Mouse (Mus musculus): ENCODE measurements around the gene Sytl3. TPM values are rescaled to one million over a fixed set of nuclear protein-coding genes. Genes with fewer than 3 reads are reported as not detected.

Gene Sytl3
- polyA plus RNA-seq, 1 experiment: 1.2 TPM

- TF ChIP-seq POLR2A (IDR thresholded peaks at IDR 0.05; ENCODE audit: control insufficient read depth, low read depth, low read length) (no peak), CTCF (IDR thresholded peaks at IDR 0.05; ENCODE audit: control insufficient read depth, insufficient read depth, insufficient replicate concordance, low read depth, low read length) (no peak)
- H3K4me3 ChIP-seq (ENCODE audit: control insufficient read depth, low read depth, low read length): no peak overlapping the region
- H3K36me3 ChIP-seq (ENCODE audit: control insufficient read depth, insufficient read depth, low read length): no peaks in the 10 kb centered on the region
- H3K4me1 ChIP-seq (ENCODE audit: control insufficient read depth, insufficient read depth, low read length): no peaks in the 10 kb centered on the region
- H3K27ac ChIP-seq (ENCODE audit: control insufficient read depth, insufficient read depth, low read depth, low read length): no peak overlapping the region
- H3K27me3 ChIP-seq (ENCODE audit: control insufficient read depth, insufficient read depth, low read length): no peaks in the 10 kb centered on the region
These were observed 69.2 kb downstream of the Sytl3 start for GRCm38 (mm10) chr17:6727996-6728610.

GRCm38 (mm10) chr17:6729244-6729742 lies 70.4 kb downstream of the Sytl3 start:
- no peak overlapping the region for H3K27ac ChIP-seq (ENCODE audit: control insufficient read depth, insufficient read depth, low read depth, low read length)
- H3K36me3 ChIP-seq (ENCODE audit: control insufficient read depth, insufficient read depth, low read length): no peaks in the 10 kb centered on the region
- no peak for TF ChIP-seq CTCF (IDR thresholded peaks at IDR 0.05; ENCODE audit: control insufficient read depth, insufficient read depth, insufficient replicate concordance, low read depth, low read length)
- no peak for TF ChIP-seq POLR2A (IDR thresholded peaks at IDR 0.05; ENCODE audit: control insufficient read depth, low read depth, low read length)
- no peaks in the 10 kb centered on the region; the same call in 1 of the 2 replicates for H3K4me1 ChIP-seq (ENCODE audit: control insufficient read depth, insufficient read depth, low read length)
- no peaks in the 10 kb centered on the region for H3K27me3 ChIP-seq (ENCODE audit: control insufficient read depth, insufficient read depth, low read length)
- H3K4me3 ChIP-seq (ENCODE audit: control insufficient read depth, low read depth, low read length): no peak overlapping the region

- no peak overlapping the region for H3K4me3 ChIP-seq (ENCODE audit: control insufficient read depth, low read depth, low read length)
- no peaks in the 10 kb centered on the region for H3K36me3 ChIP-seq (ENCODE audit: control insufficient read depth, insufficient read depth, low read length)
These were observed 72.2 kb downstream of the Sytl3 start for GRCm38 (mm10) chr17:6731132-6731531.

GRCm38 (mm10) chr17:6731634-6732033 lies 72.7 kb downstream of the Sytl3 start:
- H3K4me1 ChIP-seq (ENCODE audit: control insufficient read depth, insufficient read depth, low read length): peaks cover 3% of the 10 kb centered on the region; the same call in 1 of the 2 replicates
- TF ChIP-seq POLR2A (IDR thresholded peaks at IDR 0.05; ENCODE audit: control insufficient read depth, low read depth, low read length) (no peak), CTCF (IDR thresholded peaks at IDR 0.05; ENCODE audit: control insufficient read depth, insufficient read depth, insufficient replicate concordance, low read depth, low read length) (no peak)
- no peak overlapping the region for H3K4me3 ChIP-seq (ENCODE audit: control insufficient read depth, low read depth, low read length)
- no peak overlapping the region for H3K27ac ChIP-seq (ENCODE audit: control insufficient read depth, insufficient read depth, low read depth, low read length)
- H3K36me3 ChIP-seq (ENCODE audit: control insufficient read depth, insufficient read depth, low read length): no peaks in the 10 kb centered on the region
- no peaks in the 10 kb centered on the region for H3K27me3 ChIP-seq (ENCODE audit: control insufficient read depth, insufficient read depth, low read length)

More at GRCm38 (mm10) chr17:6731132-6731531, 72.2 kb downstream of the Sytl3 start:
- TF ChIP-seq POLR2A (IDR thresholded peaks at IDR 0.05; ENCODE audit: control insufficient read depth, low read depth, low read length) (no peak), CTCF (IDR thresholded peaks at IDR 0.05; ENCODE audit: control insufficient read depth, insufficient read depth, insufficient replicate concordance, low read depth, low read length) (no peak)
- H3K27ac ChIP-seq (ENCODE audit: control insufficient read depth, insufficient read depth, low read depth, low read length): no peak overlapping the region
- H3K27me3 ChIP-seq (ENCODE audit: control insufficient read depth, insufficient read depth, low read length): no peaks in the 10 kb centered on the region
- H3K4me1 ChIP-seq (ENCODE audit: control insufficient read depth, insufficient read depth, low read length): peaks cover 3% of the 10 kb centered on the region; the same call in 1 of the 2 replicates

GRCm38 (mm10) chr17:6732665-6733064 lies 73.8 kb downstream of the Sytl3 start:
- no peaks in the 10 kb centered on the region for H3K27me3 ChIP-seq (ENCODE audit: control insufficient read depth, insufficient read depth, low read length)
- H3K27ac ChIP-seq (ENCODE audit: control insufficient read depth, insufficient read depth, low read depth, low read length): no peak overlapping the region
- no peak overlapping the region for H3K4me3 ChIP-seq (ENCODE audit: control insufficient read depth, low read depth, low read length)
- H3K36me3 ChIP-seq (ENCODE audit: control insufficient read depth, insufficient read depth, low read length): no peaks in the 10 kb centered on the region
- H3K4me1 ChIP-seq (ENCODE audit: control insufficient read depth, insufficient read depth, low read length): peaks cover 3% of the 10 kb centered on the region; the same call in 1 of the 2 replicates
- TF ChIP-seq POLR2A (IDR thresholded peaks at IDR 0.05; ENCODE audit: control insufficient read depth, low read depth, low read length): no peak
- TF ChIP-seq CTCF (IDR thresholded peaks at IDR 0.05; ENCODE audit: control insufficient read depth, insufficient read depth, insufficient replicate concordance, low read depth, low read length): no peak

- H3K4me1 ChIP-seq (ENCODE audit: control insufficient read depth, insufficient read depth, low read length): peaks cover 3% of the 10 kb centered on the region; the same call in 1 of the 2 replicates
- H3K4me3 ChIP-seq (ENCODE audit: control insufficient read depth, low read depth, low read length): no peak overlapping the region
- no peaks in the 10 kb centered on the region for H3K27me3 ChIP-seq (ENCODE audit: control insufficient read depth, insufficient read depth, low read length)
- no peaks in the 10 kb centered on the region for H3K36me3 ChIP-seq (ENCODE audit: control insufficient read depth, insufficient read depth, low read length)
- TF ChIP-seq CTCF (IDR thresholded peaks at IDR 0.05; ENCODE audit: control insufficient read depth, insufficient read depth, insufficient replicate concordance, low read depth, low read length): no peak
- no peak for TF ChIP-seq POLR2A (IDR thresholded peaks at IDR 0.05; ENCODE audit: control insufficient read depth, low read depth, low read length)
- no peak overlapping the region for H3K27ac ChIP-seq (ENCODE audit: control insufficient read depth, insufficient read depth, low read depth, low read length)
These were observed 74.5 kb downstream of the Sytl3 start for GRCm38 (mm10) chr17:6733322-6733875.

GRCm38 (mm10) chr17:6734746-6735441 lies 76.0 kb downstream of the Sytl3 start:
- H3K27me3 ChIP-seq (ENCODE audit: control insufficient read depth, insufficient read depth, low read length): no peaks in the 10 kb centered on the region
- H3K4me3 ChIP-seq (ENCODE audit: control insufficient read depth, low read depth, low read length): no peak overlapping the region
- H3K27ac ChIP-seq (ENCODE audit: control insufficient read depth, insufficient read depth, low read depth, low read length): no peak overlapping the region
- no peaks in the 10 kb centered on the region; the same call in 1 of the 2 replicates for H3K36me3 ChIP-seq (ENCODE audit: control insufficient read depth, insufficient read depth, low read length)
- TF ChIP-seq CTCF (IDR thresholded peaks at IDR 0.05; ENCODE audit: control insufficient read depth, insufficient read depth, insufficient replicate concordance, low read depth, low read length) (no peak), POLR2A (IDR thresholded peaks at IDR 0.05; ENCODE audit: control insufficient read depth, low read depth, low read length) (no peak)
- peaks cover 3% of the 10 kb centered on the region; the same call in 1 of the 2 replicates for H3K4me1 ChIP-seq (ENCODE audit: control insufficient read depth, insufficient read depth, low read length)
